Mouse (Mus musculus) gastrocnemius, postnatal 10 days (tissue): ENCODE data around the gene Nupr1. TPM values are rescaled to one million over a fixed set of nuclear protein-coding genes. Genes with fewer than 3 reads are reported as not detected.

ENCODE experiments used
- DNase-seq: peaks from one replicate; pipeline ENCODE4 v3.0.0; 2021; ENCODE audit warnings: mixed read lengths
- total RNA-seq, 2 experiments: library from RNA; stranded (reverse); gene quantifications; 2 replicates each; pipeline ENCODE4 v1.2.3; 2021

Gene Nupr1
- total RNA-seq, 2 experiments from 2014 or later = 19.0 to 25.3 TPM

GRCm38 (mm10) chr7:126644345-126644744 is 13.7 kb upstream of the Nupr1 start:
- no peak for DNase-seq

DNA sequence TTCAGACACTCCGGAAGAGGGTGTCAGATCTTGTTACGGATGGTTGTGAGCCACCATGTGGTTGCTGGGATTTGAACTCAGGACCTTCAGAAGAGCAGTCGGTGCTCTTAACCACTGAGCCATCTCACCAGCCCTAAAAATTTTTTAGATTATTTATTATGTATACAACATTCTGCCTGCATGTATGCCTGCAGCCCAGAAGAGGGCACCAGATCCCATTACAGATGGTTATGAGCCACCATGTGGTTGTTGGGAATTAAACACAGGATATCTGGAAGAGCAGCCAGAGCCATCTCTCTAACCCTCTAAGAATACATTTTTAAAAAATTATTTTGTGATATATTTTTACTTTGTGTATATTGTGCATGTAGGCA is 12.6 kb upstream of the Nupr1 start:
- DNase-seq = peak; percentile 17

GRCm38 (mm10) chr7:126642545-126643243 is 12.0 kb upstream of the Nupr1 start:
- no peak for DNase-seq

GRCm38 (mm10) chr7:126636733-126637520 is 6.3 kb upstream of the Nupr1 start:
- no peak for DNase-seq

GRCm38 (mm10) chr7:126635375-126635774 is 4.7 kb upstream of the Nupr1 start:
- DNase-seq = no peak

DNA sequence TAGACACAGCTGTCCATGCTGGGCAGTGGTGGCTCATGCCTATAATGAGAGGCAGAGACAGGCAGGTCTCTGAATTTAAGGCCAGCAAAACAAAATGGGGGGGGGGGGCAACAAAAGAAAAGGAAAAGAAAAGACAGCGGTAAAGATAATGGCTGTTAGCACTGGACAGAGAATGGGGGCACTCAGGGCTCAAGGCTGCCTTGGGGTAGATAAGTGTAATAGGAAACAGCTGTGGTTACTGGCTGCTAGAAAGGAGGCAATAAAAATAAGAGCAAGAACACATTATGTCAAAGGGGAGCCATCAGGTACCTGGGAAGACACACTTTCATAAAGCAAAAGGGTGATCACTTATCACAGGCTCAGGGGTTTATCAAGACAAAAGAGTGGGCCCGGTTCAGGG is 1.8 kb upstream of the Nupr1 start:
- no peak for DNase-seq

DNA sequence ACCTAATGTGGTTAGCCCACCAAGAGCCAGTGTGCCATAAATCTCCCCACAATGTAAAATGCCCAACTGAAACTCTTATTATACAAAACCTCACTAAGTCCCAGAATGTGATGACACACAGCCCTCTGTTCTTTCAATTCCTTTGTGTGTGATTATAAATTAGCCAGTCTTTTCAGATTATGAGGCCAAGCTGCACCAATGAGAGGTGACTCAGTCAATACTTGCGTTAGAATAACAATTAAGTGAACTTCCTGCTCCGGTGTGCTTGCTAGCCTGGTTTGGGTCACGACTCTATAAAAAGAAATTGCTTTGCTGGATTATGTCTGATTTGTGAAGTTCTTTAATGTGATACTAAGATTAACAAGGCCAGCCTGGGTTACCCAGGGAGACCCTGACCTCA is 746 bp downstream of the Nupr1 start:
- DNase-seq = no peak

DNA sequence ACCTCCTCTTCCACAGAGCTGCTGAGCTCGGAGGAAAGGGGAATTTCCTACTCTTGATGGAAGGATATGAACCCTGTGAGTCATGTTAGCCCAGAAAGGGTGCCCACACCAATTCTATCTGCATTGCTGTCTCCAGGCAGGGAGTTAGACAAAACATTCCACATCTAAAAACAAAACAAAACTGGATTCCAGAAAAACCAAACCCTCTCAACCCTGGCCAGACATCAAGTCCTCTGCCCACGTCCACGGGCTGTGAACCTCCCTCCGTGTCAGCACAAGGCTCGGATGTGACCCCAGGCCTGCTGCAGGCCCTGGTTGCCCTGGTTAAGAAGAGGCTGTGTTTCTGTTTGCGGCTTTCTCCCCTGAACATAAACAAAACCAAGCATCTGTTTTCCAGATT is 2.5 kb downstream of the Nupr1 start:
- DNase-seq = no peak

DNA sequence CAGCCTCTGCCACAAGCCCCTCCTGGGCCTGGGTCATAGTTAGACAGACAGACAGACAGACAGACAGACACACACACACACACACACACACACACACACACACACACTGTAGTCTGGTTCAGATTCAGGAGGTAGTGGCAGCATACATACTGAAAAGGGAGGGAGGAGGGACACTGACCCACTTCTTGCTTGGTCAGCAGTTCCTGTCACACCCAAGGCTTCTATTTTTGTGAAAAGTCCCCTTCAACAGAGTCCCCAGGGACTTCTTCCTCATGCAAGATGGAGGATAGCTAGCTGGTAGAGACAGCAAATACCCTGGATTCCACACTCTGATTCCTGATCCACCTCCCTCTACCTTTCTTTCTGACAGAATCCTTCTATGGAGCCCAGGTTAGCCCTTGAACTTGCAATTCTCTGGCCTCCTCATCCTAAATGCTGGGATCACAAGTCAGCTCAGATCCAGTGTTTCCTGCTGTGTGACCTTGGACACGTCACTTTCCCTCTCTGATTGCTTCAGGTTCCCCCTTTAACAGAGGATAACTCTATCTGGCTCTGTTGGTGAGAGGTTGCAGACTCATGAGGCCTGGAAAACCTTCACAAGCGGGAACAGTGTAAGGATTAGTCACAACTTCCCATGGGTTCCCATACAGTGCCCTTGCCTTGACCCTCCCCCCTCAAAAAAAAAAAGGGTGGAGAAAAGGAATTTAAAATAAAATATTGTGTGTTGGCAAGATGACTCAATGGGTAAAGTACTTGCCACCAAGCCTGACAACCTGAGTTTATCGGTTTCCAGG is 4.7 kb downstream of the Nupr1 start:
- DNase-seq = no peak

- peak; percentile 71 for DNase-seq
Observed at GRCm38 (mm10) chr7:126625369-126625768, 5.3 kb downstream of the Nupr1 start.

DNA sequence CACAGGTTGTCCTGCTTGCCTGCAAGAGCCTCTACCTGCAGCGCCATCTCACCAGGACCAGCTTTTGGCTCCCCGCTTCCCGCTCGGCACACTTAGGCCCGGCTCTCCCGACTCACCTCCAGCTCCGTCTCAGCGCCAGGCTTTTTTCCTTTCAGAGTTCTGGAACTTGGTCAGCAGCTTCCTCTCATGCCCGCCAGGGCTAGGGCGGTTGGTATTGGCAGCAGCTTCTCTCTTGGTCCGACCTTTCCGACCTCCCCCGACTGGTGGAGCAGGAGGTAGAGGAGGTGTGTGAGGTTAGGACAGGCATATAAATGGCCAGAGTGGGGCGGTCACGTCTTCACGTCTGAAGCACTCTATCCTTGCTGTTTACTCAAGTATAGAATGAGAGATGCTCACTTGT is 5.9 kb downstream of the Nupr1 start:
- no peak for DNase-seq

DNA sequence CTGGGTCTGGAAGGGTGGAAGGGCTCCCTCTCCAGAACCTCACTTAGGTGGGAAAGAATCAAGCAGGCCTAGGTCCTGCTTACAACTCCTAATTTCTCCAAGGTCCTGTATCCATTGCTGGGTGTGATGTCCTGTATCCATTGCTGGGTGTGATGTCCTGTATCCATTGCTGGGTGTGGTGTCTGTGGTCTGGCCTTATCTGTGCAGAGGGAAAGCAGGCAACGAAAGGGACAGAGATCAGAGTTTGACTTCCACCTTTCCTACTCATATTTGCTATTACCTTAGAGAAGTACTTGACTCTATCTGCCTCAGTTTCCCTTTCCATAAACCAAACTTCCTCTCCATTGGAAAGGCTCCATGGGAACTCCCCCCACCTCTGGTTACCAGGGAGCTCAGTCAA is 7.3 kb downstream of the Nupr1 start:
- no peak for DNase-seq

GRCm38 (mm10) chr7:126621452-126622359 is 9.0 kb downstream of the Nupr1 start:
- DNase-seq = no peak

DNA sequence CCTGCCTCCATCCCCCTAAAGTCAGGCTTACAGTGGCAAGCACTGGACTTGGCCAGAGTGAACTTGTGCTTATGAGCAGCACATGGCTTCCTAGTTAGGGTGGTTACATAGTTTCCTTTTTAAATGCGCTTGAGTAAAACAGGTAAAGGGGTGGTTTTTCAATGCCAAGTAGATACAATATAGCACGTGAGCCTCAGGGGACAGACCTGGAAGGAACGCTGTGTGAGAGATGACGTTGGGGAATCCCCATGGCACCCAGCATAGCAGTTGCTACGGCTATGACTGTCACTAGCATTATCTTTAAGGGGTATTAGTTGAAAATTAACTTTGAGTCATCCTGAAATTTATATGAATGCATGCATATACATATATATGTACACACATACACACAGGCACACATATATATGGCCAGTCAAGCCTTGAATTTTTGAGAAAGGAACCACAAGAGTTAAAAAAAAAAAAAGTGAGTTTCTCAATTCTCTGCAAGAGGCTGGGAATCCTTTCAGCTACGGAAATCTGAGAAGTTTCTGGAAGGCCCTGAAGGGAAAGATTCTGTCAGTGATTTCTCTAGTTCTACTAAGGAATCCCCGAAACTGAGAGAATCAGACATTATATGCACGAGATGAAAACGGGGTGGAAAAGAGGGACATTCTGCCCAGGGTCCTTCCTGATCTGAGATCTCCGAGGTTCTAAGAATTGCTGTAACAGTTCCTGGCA is 10.9 kb downstream of the Nupr1 start:
- DNase-seq = no peak

DNA sequence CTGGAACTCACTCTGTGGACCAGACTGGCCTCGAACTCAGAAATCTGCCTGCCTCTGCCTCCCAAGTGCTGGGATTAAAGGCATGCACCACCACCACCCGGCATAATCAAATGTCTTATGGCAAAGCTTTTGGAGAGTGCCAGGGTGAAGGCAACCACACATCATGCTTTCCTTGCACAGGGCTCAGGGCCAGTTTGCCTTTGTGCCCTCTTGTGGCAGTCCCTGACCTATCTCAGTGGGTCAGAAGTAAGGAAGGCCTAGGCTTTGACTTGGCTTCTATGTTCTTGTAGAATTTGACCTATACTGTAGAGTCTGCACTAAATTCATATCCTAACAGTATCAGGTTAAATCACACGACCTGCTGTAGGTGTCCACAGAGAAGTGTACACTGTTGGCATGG is 14.0 kb downstream of the Nupr1 start:
- DNase-seq = no peak

DNA sequence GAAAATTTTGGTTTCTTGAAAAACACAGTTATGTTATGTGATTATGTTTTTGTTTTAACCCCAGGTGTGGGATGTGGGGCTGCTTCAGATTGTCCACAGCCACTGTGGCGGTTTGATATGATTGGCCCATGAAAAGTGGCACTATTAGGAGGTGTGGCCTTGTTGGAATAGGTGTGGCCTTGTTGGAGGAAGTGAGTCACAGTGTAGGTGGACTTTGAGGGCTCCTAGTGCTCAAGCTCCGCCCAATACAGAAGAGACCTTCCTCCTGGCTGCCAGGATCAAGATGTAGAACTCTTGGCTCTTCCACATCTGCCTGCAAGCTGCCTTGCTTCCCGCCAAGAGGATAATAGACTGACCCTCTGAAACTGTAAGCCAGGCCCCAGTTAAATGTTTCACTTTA is 17.9 kb downstream of the Nupr1 start:
- no peak for DNase-seq

GRCm38 (mm10) chr7:126607796-126608195 is 22.9 kb downstream of the Nupr1 start:
- DNase-seq = no peak

DNA sequence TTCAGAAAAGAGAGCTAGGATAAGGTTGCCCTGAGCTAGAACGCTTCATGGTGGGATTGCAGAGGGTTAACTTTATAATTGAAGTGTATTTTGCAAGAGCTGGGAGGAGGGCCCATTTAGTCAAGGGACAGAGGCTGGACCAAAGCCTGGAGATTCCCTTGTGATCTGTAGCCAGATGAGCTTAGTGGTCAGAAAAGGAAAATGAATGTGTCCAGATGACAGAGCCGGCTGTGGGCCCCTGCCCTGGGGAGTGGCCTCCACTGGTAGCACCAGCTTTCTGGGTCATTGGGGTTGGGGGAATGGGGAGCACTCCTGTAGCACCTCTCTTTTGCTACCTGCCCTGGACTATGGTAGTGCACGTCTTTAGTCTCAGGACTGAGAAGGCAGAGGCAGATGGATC is 23.6 kb downstream of the Nupr1 start:
- peak; percentile 64 for DNase-seq

DNA sequence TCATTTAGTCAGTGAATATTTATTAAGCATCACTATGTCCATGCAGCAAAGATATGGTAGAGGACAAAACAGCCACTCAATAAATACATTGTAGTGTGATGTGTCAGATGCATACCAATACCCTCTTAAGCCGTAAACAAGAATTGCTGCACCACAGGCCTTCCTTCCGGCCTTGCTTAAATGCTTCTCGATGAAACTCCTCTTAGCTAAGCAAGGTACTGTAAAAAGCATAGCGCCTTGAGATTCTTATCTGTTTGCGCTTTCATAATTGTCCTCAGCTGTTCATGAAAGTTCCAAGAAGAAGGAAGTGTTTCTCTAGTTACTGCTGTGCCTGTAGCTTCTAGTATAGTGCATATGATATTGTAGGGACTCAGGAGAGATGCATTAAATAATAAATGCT is 24.1 kb downstream of the Nupr1 start:
- DNase-seq = no peak

DNA sequence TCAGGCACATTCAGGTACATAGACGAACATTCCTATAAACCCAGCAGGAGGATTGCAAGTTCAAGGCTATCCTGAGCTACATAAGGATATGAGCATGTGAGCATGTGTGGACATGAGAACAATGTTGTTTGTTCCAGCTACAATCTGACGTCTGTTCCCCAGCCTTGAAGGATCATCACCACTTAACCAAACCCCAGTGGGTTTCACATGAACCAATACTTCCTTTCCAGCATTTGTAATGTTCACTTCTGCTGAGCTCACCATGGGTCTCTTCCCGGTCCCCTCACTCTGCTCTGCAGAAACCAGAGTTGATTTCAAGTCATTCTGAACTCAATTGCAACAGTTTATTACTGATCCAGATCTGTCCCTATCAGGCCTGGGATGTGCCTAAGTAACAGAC is 28.0 kb downstream of the Nupr1 start:
- no peak for DNase-seq

DNA sequence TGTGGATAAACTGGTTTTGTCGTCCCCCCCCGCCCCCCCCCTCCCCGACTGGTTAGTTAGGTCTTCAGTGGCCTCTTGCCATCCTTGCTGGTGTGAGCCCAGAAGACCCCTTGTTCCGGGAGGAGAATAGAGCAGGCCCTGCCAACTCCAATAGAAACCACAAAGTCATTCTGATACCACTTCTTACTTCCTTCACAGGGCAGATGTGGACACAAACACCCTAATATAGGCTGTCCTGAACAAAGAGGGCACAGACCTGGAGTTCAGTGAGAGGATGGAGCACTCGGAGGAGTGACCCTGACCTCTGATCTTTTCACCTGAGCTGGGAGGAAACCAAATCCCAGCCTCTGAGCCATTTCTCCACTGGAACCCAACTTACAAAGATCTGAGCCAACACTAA is 28.8 kb downstream of the Nupr1 start:
- DNase-seq = no peak
